Mouse (Mus musculus) forebrain, embryonic 10.5 days (tissue): ENCODE measurements at regions not wholly inside any gene's neighbourhood (a gene's known extent, or its start where the extent isn't known, plus 50 kb on each side); places are given as distances from the start of the nearest gene placed in this dataset.
A peak's percentile ranks its signal among the peaks of the same experiment; 100 is the strongest.

ENCODE experiments used
- DNase-seq: peaks from one replicate; pipeline ENCODE4 v3.0.0-alpha.2; 2017; ENCODE audit warnings: low spot score; ENCODE audit errors: extremely low spot score
- H3K27ac ChIP-seq: fragments of 300-500 bp; sonication (generic); 2 replicates; pipeline ENCODE4 v1.5.1; 2016; ENCODE audit warnings: mild to moderate bottlenecking
- H3K27me3 ChIP-seq: fragments of 300-500 bp; sonication (generic); 2 replicates; pipeline ENCODE4 v1.6.1; 2016; ENCODE audit warnings: mild to moderate bottlenecking; ENCODE audit not compliant: poor library complexity, severe bottlenecking
- H3K36me3 ChIP-seq: fragments of 300-500 bp; sonication (generic); replicated peaks from 2 replicates; pipeline ENCODE4 v1.6.1; 2016; ENCODE audit warnings: mild to moderate bottlenecking, moderate library complexity
- H3K4me1 ChIP-seq: fragments of 300-500 bp; sonication (generic); 2 replicates; pipeline ENCODE4 v1.6.1; 2016
- H3K4me3 ChIP-seq: fragments of 300-500 bp; sonication (generic); 2 replicates; pipeline ENCODE4 v1.5.1; 2016; ENCODE audit warnings: mild to moderate bottlenecking, moderate library complexity
- H3K9me3 ChIP-seq: fragments of 300-500 bp; sonication (generic); 2 replicates; pipeline ENCODE4 v1.6.1; 2016; ENCODE audit warnings: mild to moderate bottlenecking, moderate library complexity
- WGBS: fragments of 180-500 bp; shearing (Covaris S2); methylation state at CpG from one replicate; pipeline ENCODE4 v1.1.7; 2016; 5-methylcytosine and 5-hydroxymethylcytosine counted together

DNA sequence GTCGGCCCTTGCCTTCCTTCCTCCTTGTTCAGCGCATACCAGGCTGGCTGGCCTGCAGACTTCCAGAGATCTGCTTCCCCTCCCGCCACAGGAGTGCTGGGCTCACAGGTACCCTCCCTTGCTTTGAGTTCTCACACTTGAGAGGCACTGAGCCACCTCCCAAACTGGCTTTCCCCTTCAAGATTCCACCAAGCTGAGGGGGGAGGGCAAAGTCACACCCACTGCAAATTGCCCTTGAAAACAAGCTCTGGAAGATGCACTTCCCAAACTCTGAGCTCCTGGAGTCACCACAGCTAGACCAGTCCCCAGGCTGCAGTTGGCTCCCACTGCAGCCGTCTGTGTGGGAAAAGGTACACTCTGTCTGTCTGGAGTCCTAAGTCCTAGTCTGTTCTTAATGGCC, 142.1 kb upstream of the Slc22a12 start:
- H3K36me3 ChIP-seq, result no peaks in the 10 kb centered on the region
- WGBS, result 33% methylated on average over 4 of the region's 4 CpGs
- no peak overlapping the region for H3K4me3 ChIP-seq
- H3K4me1 ChIP-seq, result peaks cover 5% of the 10 kb centered on the region
- DNase-seq, result no peak
- no peaks in the 10 kb centered on the region for H3K9me3 ChIP-seq
- no peak overlapping the region for H3K27ac ChIP-seq
- H3K27me3 ChIP-seq, result no peaks in the 10 kb centered on the region

DNA sequence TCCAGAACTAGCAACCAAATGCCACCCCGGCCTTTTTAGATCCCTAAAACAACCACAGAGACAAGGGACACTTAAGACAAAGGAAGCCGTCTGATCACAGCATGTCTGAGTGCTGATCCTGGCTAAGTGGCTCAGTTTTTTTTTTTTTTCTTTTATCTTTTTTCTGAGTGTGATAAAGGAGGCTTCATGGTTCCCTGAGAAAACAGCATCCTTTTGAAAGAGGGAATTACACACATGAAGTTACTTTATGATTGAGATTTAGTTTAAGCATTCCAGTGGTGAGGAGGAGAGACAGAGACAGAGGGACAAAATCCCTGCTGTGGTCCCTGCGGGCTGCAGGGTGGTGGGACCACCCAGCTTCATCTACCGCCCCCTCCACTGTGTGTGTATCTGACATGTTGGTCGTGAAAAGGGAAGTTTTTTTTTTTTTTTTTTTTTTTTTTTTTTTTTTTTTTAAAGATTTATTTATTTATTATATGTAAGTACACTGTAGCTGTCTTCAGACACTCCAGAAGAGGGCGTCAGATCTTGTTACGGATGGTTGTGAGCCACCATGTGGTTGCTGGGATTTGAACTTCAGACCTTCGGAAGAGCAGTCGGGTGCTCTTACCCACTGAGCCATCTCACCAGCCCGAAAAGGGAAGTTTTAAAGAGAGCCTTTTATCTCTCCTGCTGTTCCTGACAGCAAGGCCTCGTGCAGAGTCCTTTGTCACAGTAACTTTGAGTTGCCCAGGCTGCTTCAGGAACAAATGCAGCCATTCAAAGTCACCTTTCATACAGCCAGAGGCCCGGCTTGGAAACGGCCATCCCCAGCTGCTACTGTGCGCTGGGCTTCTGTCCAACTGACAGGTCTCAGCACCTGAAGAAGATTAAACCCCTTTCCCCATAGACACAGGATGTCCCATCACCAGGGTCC, 136.8 kb upstream of the Slc22a12 start:
- peak; percentile 46 for DNase-seq
- Histone ChIP-seq H3K9me3 (no peaks in the 10 kb centered on the region), H3K4me3 (no peak overlapping the region), H3K36me3 (no peaks in the 10 kb centered on the region), H3K27ac (no peak overlapping the region), H3K27me3 (no peaks in the 10 kb centered on the region), H3K4me1 (peaks cover 27% of the 10 kb centered on the region)
- 20% methylated on average over 12 of the region's 14 CpGs for WGBS

DNA sequence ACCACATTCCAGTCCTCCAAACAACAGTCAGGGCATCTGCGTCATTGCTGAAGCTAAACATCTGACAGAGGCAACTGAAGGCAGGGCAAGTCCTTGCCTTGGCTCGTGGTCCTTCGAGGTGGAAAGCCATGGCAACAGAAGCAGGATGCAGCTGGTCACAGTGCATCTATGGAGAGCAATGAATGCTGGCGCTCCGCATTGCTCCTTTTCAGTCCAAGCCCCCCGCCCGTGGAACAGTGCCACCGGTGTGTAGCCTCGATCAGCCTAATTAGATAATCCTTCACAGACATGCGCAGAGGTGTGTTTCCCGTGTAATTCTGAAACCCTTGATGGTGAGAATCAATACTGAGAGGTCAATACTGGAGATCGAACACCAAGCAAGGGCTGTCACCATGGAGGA, 134.7 kb upstream of the Slc22a12 start:
- H3K9me3 ChIP-seq, result no peaks in the 10 kb centered on the region
- no peaks in the 10 kb centered on the region for H3K27me3 ChIP-seq
- H3K4me3 ChIP-seq, result no peak overlapping the region
- no peaks in the 10 kb centered on the region for H3K36me3 ChIP-seq
- DNase-seq, result no peak
- no peak overlapping the region for H3K27ac ChIP-seq
- 78% methylated on average over 12 of the region's 12 CpGs for WGBS
- H3K4me1 ChIP-seq, result peaks cover 27% of the 10 kb centered on the region

DNA sequence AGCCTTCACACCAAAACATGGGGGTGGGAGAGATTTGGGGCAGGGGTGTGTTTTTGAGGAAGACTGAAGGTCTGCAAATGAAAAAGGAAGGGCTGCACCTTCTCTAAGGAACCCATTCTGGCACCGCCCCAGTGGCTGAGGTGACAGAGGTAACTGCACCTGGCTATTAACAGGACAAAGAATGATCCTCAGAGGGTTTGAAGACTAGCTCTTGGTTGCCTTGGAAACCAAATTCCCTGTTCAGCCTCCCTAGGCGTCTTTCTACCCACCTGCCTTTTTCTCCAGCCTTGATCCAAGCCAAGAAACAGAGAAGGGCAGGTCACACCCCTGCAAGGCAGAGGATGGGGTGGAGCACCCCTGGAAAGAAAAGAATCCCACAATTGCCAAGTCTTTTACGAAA, 132.8 kb upstream of the Slc22a12 start:
- WGBS, result 39% methylated on average over 3 of the region's 3 CpGs
- Histone ChIP-seq H3K4me3 (no peak overlapping the region), H3K4me1 (peaks cover 27% of the 10 kb centered on the region), H3K9me3 (no peaks in the 10 kb centered on the region), H3K27me3 (no peaks in the 10 kb centered on the region), H3K36me3 (no peaks in the 10 kb centered on the region), H3K27ac (no peak overlapping the region)
- DNase-seq, result no peak

DNA sequence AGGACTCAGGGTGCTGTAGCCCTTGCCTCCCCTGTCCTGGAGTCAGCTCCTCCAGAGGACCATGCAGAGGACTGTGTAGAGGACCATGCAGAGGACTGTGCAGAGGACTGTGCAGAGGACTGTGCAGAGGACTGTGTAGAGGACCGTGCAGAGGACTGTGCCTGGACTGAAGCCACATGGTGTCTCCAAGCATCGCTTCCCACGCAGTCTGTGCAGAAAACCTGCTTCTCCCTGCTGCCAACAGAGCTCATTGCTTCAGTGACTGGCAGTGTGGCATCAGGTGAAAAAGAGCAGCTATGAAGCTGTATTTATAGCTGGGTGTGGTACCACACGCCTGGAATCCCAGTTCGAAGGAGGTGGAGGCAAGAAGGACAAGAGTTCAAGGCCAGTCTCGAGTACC, 128.9 kb upstream of the Slc22a12 start:
- H3K36me3 ChIP-seq, result no peaks in the 10 kb centered on the region
- no peaks in the 10 kb centered on the region for H3K9me3 ChIP-seq
- H3K27ac ChIP-seq, result no peak overlapping the region
- H3K4me3 ChIP-seq, result no peak overlapping the region
- no peak for DNase-seq
- WGBS, result 90% methylated on average over 6 of the region's 6 CpGs
- peaks cover 12% of the 10 kb centered on the region for H3K4me1 ChIP-seq
- H3K27me3 ChIP-seq, result no peaks in the 10 kb centered on the region

DNA sequence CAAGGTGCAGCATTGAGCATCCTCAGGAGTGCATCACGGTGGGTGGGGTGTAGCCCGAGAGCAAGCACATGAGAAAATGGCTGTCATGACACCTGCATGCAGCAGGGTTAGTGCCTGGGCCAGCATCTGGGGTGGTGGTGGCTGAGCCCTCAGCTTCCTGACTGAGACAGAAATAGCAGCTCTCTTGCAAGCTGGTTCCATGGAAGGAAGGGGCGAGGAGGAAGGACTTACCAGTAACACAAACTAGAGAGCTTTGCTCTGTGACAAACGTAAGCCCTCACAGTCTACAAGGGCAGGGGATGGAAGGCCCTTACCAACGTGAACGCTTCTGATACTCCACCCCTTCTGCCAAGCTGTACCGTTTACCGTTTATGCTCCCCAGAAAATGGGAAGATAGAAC, 127.0 kb upstream of the Slc22a12 start:
- Histone ChIP-seq H3K4me1 (peaks cover 6% of the 10 kb centered on the region; the same call in 1 of the 2 replicates), H3K27ac (no peak overlapping the region), H3K36me3 (no peaks in the 10 kb centered on the region), H3K9me3 (no peaks in the 10 kb centered on the region), H3K27me3 (no peaks in the 10 kb centered on the region), H3K4me3 (no peak overlapping the region)
- WGBS, result 82% methylated on average over 8 of the region's 8 CpGs
- DNase-seq, result no peak

DNA sequence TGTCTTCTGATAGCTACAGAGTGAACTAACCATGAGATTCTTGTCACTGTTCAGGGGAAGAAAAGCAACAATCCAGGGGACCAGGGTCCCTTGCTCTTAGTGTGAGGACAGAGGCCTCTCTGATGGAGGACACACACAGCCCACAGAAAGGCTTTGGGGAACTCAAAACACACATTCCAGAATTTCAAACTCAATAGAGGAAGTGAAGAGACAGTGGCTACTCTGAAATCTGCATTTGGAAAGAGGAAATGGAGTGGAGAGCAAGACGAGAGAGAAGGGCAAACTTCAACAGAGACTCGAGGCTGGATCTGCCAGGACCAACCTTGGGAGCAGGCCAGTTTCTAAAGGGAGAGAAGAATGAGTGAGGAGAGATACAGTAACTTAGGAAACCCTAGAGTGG, 125.7 kb upstream of the Slc22a12 start:
- no peak for DNase-seq
- no peaks in the 10 kb centered on the region for H3K36me3 ChIP-seq
- H3K4me3 ChIP-seq, result no peak overlapping the region
- no peaks in the 10 kb centered on the region for H3K9me3 ChIP-seq
- H3K4me1 ChIP-seq, result peaks cover 10% of the 10 kb centered on the region
- H3K27me3 ChIP-seq, result peaks cover 12% of the 10 kb centered on the region
- WGBS, result 74% methylated on average over 2 of the region's 2 CpGs
- H3K27ac ChIP-seq, result no peak overlapping the region

DNA sequence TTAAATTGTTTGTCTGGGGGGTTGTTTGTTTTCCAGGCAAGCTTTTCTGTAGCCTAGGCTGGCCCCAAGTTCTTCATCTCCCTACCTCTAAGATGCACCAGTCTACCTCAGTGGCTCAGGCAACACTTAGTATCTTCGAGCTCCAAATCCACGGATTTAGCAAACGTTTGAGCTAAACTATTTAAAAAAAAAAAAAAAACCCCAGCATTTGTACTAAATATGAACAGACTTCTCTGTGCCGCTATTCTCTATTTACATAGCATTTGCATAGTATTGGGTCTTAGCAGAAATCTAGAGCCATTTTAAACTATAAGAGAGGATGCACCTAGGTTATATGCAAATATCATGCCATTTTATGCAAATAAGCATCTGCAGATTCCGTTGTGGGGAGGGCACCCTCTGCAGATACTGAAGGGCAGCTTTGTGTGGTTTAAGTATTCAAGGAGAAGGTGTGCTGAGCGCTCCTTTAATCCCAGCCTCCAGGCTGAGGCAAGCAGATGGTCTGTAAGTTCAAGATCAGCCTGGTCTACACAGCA, 123.4 kb upstream of the Slc22a12 start:
- Histone ChIP-seq H3K4me3 (no peak overlapping the region), H3K36me3 (no peaks in the 10 kb centered on the region), H3K4me1 (peaks cover 29% of the 10 kb centered on the region), H3K27me3 (peaks cover 22% of the 10 kb centered on the region), H3K9me3 (no peaks in the 10 kb centered on the region), H3K27ac (no peak overlapping the region)
- DNase-seq, result no peak
- 74% methylated on average over 6 of the region's 6 CpGs for WGBS

DNA sequence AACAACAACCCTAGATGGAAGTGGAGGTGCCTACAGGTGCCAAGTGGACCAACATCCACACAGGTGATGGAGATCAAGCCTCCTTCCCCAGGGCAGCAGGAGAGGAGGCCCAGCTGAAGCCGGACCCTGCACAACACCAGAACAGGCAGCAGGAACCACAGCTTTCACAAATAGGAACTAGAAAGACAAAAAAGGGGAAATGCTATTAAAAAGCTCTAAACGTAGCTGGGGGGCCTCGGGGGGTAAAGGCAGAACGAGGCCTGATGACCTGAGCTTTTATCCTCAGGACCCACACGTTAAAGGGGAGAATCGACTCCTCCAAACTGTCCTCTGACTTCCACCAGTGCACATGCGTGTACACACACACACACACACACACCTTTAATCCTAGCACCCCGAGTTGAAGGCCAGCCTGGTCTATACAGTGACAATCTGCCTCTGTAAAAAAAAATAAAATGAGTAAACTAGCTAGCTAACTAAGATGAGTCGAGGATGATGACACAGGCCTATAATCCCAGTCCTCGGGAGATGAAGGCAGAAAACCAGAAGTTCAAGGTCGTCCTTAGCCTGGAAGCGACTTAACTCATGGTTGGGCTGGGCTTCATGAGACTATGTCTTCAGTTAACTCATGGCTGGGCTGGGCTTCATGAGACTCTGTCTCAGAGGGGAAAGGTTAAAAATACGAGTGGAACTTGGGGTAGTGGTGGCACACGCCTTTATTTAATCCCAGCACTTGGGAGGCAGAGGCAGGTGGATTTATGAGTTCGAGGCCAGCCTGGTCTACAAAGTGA, 122.6 kb upstream of the Slc22a12 start:
- no peak for DNase-seq
- WGBS, result 84% methylated on average over 15 of the region's 15 CpGs
- Histone ChIP-seq H3K4me3 (no peak overlapping the region), H3K9me3 (no peaks in the 10 kb centered on the region), H3K27ac (no peak overlapping the region), H3K4me1 (peaks cover 35% of the 10 kb centered on the region), H3K27me3 (peaks cover 27% of the 10 kb centered on the region), H3K36me3 (no peaks in the 10 kb centered on the region)

DNA sequence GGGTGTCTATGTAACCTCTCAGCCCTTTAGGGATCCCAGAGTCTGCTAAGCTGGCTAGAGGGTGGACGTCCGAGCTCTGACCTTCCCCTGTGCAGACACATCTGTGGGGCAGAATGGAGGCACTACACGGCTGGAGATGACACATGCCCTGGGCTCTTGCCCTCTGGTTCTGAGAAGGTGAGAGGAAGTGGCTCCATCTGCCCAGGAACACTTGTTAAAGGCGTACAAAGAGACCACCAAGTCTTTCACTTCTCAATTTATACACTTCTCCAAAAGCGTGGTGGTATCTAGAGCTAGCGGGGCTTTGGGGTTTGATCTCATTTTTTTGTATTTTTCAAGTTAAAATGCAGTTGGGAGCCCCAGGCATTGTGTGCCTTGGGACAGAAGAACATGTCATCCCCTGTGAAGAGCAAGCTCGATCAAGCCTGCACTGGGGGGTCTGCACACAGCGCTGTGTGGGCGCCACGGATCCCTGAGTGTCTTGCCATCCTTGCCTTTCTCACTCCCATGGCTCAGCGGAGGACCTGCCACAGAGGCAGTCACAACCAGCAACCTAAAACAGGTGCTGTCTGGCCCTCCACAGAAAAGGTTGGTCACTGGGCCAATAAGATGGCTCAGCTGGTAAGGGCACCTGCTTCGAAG, 121.6 kb upstream of the Slc22a12 start:
- Histone ChIP-seq H3K27ac (no peak overlapping the region), H3K36me3 (no peaks in the 10 kb centered on the region), H3K9me3 (no peaks in the 10 kb centered on the region), H3K4me1 (peaks cover 35% of the 10 kb centered on the region), H3K27me3 (peaks cover 31% of the 10 kb centered on the region), H3K4me3 (no peak overlapping the region)
- WGBS, result 88% methylated on average over 12 of the region's 12 CpGs
- DNase-seq, result no peak

DNA sequence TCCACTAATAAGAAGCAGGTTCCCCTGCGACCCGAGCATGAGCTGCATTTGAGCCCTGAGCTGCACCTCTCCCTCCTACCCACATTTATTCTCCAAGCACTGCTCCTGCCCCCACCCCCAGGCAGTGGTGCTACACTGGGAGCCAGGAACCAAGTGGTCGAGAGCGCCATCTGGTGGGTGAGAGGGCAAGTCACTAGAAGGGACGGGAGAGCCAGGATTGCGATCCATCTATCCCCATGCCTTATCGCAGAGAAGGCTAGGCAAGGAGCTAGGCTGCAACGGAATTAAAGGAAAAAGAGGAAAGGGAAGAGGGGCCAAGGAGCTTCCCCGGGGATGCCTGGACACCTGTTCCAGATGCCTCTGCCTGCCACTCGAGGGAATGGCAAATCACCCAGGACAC, 120.6 kb upstream of the Slc22a12 start:
- Histone ChIP-seq H3K9me3 (no peaks in the 10 kb centered on the region), H3K27ac (no peak overlapping the region), H3K4me1 (peaks cover 29% of the 10 kb centered on the region), H3K4me3 (no peak overlapping the region), H3K27me3 (peaks cover 31% of the 10 kb centered on the region), H3K36me3 (no peaks in the 10 kb centered on the region)
- WGBS, result 3% methylated on average over 10 of the region's 10 CpGs
- peak; percentile 82 for DNase-seq

DNA sequence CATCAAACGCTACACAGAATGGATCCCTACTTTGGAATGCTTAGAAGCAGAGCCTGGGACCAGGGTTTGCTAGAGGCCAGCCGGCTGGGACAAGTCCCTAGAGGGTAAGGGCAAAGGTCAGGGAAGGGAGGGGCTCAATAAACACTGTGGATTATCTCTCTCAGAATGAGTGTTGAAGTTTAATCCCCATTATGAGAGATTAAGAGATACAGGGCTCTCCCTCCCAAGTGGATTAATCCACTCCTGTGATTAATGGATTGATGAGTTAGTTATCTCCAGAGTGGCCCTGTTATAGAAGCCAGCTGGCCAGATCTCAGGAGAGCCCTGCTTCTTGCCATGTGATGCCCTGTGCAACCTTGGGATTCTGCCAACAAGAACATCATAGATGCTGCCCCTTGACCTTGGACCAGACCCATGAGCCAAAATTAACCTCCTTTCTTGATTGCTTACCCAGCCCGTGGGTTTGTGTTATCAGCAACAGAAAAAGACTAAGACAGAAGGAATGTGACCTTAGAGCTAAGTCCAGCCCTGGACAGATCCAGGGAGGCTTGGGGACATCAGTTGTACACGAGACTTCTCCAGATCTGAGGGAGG, 119.6 kb upstream of the Slc22a12 start:
- peaks cover 31% of the 10 kb centered on the region for H3K27me3 ChIP-seq
- no peak overlapping the region for H3K27ac ChIP-seq
- H3K36me3 ChIP-seq, result no peaks in the 10 kb centered on the region
- H3K4me1 ChIP-seq, result peaks cover 29% of the 10 kb centered on the region
- no peak overlapping the region for H3K4me3 ChIP-seq
- 23% methylated on average over 4 of the region's 4 CpGs for WGBS
- no peak for DNase-seq
- no peaks in the 10 kb centered on the region for H3K9me3 ChIP-seq
